Mouse (Mus musculus) thymus, adult 2 months (tissue): ENCODE results near the gene Atrnl1. TPM values are rescaled to one million over a fixed set of nuclear protein-coding genes. Genes with fewer than 3 reads are reported as not detected.

ENCODE experiments used
- DNase-seq: peaks from one replicate; pipeline ENCODE4 v3.0.0; 2021
- H3K27ac ChIP-seq: fragments of 200-500 bp; 2 replicates; pipeline ENCODE4 v1.5.1; 2012; ENCODE audit warnings: low read length, control low read depth; ENCODE audit not compliant: control insufficient read depth, insufficient read depth
- H3K27me3 ChIP-seq: fragments of 200-500 bp; 2 replicates; pipeline ENCODE4 v1.6.1; 2012; ENCODE audit warnings: mild to moderate bottlenecking, low read length, moderate library complexity, mixed read lengths; ENCODE audit not compliant: control insufficient read depth, insufficient read depth
- H3K36me3 ChIP-seq: fragments of 200-500 bp; 2 replicates; pipeline ENCODE4 v1.6.1; 2012; ENCODE audit warnings: mild to moderate bottlenecking, low read length, moderate library complexity; ENCODE audit not compliant: control insufficient read depth, insufficient read depth
- H3K4me1 ChIP-seq: fragments of 200-500 bp; replicated peaks from 2 replicates; pipeline ENCODE4 v1.6.1; 2012; ENCODE audit warnings: low read length; ENCODE audit not compliant: control insufficient read depth, insufficient read depth
- H3K4me3 ChIP-seq: fragments of 200-500 bp; 2 replicates; pipeline ENCODE4 v1.5.1; 2012; ENCODE audit warnings: mild to moderate bottlenecking, low read length, control low read depth, moderate library complexity; ENCODE audit not compliant: control insufficient read depth, insufficient read depth
- CTCF ChIP-seq: fragments of 200-500 bp; IDR thresholded peaks from 2 replicates; pipeline ENCODE4 v1.5.1; 2012; ENCODE audit warnings: mild to moderate bottlenecking, control low read depth, low read length, moderate library complexity, borderline replicate concordance; ENCODE audit not compliant: control insufficient read depth, poor library complexity, insufficient read depth; ENCODE audit errors: extremely low read depth
- POLR2A ChIP-seq: fragments of 200-500 bp; IDR thresholded peaks from 2 replicates; pipeline ENCODE4 v1.6.1; 2012; ENCODE audit warnings: mild to moderate bottlenecking, low read length, control low read depth, moderate library complexity; ENCODE audit not compliant: control insufficient read depth, poor library complexity, insufficient read depth; ENCODE audit errors: extremely low read depth
- whole genome bisulfite sequencing: fragments of 180-500 bp; shearing (Covaris S2); methylation state at CpG from one replicate; pipeline ENCODE4 v1.1.7; 2018; 5-methylcytosine and 5-hydroxymethylcytosine counted together
- polyA plus RNA-seq: library from polyadenylated mRNA; depleted of rRNA; stranded (reverse); fragments of >200 nt; gene quantifications from 2 replicates; pipeline ENCODE4 v1.2.3, GENCODE M21; 2012

Atrnl1 gene
- polyA plus RNA-seq, 1 experiment = 8.2 TPM

DNA sequence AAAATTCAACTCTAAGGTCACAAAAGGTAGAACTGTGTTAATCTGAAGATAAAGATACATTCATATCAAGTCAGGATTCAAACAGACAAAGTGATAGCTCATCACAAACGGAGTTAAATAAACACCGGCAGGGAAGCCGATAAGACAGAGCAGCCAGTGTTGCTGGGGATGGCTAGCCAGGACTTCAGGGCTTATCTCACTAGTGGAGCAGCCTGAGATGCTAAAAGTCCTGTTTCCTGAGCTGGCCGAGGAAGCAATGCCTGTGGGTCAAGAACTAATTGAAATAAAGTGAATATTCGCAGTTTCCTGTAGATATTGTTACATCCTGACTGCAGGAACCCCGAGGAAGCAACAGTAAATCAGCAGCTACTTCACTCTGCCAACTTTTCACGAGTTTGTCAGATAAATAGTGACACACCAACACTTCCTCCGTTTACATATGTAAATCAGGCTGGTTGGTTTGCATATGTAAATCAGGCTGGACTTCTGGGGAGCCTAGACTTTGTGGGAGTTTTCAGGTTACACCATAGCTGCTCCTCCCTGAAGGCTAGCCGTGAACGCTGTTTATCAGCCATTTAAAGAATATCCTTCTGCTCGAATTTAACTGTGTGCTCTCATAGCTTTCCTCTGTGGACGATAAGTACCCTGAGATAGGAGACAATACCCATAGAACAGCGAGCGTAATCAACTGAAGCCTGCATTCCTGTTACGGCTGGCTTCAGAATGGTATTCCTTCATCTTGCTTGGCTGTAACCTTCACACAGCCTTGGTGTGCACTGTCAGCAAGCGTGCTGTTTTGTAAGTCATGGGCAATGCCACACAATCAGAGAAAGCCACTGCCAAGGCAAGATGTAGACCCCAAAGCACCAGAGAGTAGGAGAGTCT is 453.5 kb downstream of the Atrnl1 start:
- Histone ChIP-seq H3K4me1 (0 out of 2 replicates have a peak, but pooled peaks cover 3% of the 10 kb centered on the region), H3K27me3 (no peaks in the 10 kb centered on the region), H3K27ac (no peak overlapping the region), H3K36me3 (no peaks in the 10 kb centered on the region), H3K4me3 (no peak overlapping the region)
- WGBS = 55% methylated on average over 16 of the region's 16 CpGs
- TF ChIP-seq CTCF = no peak
- TF ChIP-seq POLR2A = no peak
- no peak for DNase-seq

- TF ChIP-seq POLR2A = no peak
- TF ChIP-seq CTCF = no peak
- Histone ChIP-seq H3K27ac (no peak overlapping the region), H3K4me1 (0 out of 2 replicates have a peak, but pooled peaks cover 3% of the 10 kb centered on the region), H3K36me3 (no peaks in the 10 kb centered on the region), H3K4me3 (no peak overlapping the region), H3K27me3 (no peaks in the 10 kb centered on the region)
- WGBS = 48% methylated on average over 5 of the region's 5 CpGs
- no peak for DNase-seq
Observed at GRCm38 (mm10) chr19:58065001-58065314, 454.1 kb downstream of the Atrnl1 start.

- TF ChIP-seq CTCF (no peak), POLR2A (no peak)
- no peaks in the 10 kb centered on the region for H3K36me3 ChIP-seq
- H3K4me1 ChIP-seq = no peaks in the 10 kb centered on the region
- no peak overlapping the region for H3K4me3 ChIP-seq
- no peak for DNase-seq
- H3K27me3 ChIP-seq = no peaks in the 10 kb centered on the region
- H3K27ac ChIP-seq = no peak overlapping the region
- WGBS = 74% methylated on average over 2 of the region's 2 CpGs
Observed at GRCm38 (mm10) chr19:58065514-58065913, 454.7 kb downstream of the Atrnl1 start.

GRCm38 (mm10) chr19:58068114-58068513 is 457.3 kb downstream of the Atrnl1 start:
- TF ChIP-seq POLR2A = no peak
- no peak for TF ChIP-seq CTCF
- DNase-seq = no peak
- WGBS = 95% methylated on average over 2 of the region's 2 CpGs

DNA sequence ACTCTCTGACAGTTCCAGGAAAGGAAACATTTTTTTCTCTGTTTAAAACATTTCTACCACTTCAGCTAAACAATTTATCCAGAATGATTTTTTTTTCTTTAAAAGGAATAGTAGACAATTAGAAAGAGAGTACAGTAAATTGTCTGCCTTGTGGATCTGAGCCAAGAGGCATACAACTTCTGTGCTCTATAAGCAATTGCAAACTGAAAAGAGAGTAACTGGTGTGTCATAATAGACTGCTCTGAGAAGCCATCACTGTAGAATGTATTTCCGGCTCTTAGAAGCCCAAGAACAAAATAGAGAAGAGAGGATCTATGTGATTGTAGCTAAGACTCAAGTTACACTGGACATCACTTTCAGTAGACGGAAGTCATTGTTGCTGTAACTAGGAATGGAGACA is 458.1 kb downstream of the Atrnl1 start:
- WGBS = 96% methylated on average over 2 of the region's 2 CpGs
- no peaks in the 10 kb centered on the region for H3K27me3 ChIP-seq
- no peak for DNase-seq
- no peak overlapping the region for H3K4me3 ChIP-seq
- no peaks in the 10 kb centered on the region for H3K4me1 ChIP-seq
- TF ChIP-seq CTCF (no peak), POLR2A (no peak)
- no peaks in the 10 kb centered on the region for H3K36me3 ChIP-seq
- H3K27ac ChIP-seq = no peak overlapping the region

More at GRCm38 (mm10) chr19:58068114-58068513, 457.3 kb downstream of the Atrnl1 start:
- H3K27me3 ChIP-seq = no peaks in the 10 kb centered on the region
- no peaks in the 10 kb centered on the region for H3K4me1 ChIP-seq
- H3K4me3 ChIP-seq = no peak overlapping the region
- H3K27ac ChIP-seq = no peak overlapping the region
- H3K36me3 ChIP-seq = no peaks in the 10 kb centered on the region

GRCm38 (mm10) chr19:58072404-58072803 is 461.6 kb downstream of the Atrnl1 start:
- Histone ChIP-seq H3K4me3 (no peak overlapping the region), H3K36me3 (no peaks in the 10 kb centered on the region), H3K4me1 (no peaks in the 10 kb centered on the region), H3K27me3 (no peaks in the 10 kb centered on the region), H3K27ac (no peak overlapping the region)
- WGBS = 84% methylated on average over 5 of the region's 5 CpGs
- TF ChIP-seq POLR2A (no peak), CTCF (no peak)
- DNase-seq = peak; percentile 18
